Mouse (Mus musculus) mouse trophoblast stem cell (cell line): Measurements from ENCODE around the gene Igflr1.

ENCODE experiments used
- in situ Hi-C, 2 experiments: fragments of 300-500 bp; cut with MseI, MboI; formaldehyde crosslinking; loops; 2 replicates in 1 of 2; 3 replicates in 1 of 2; pipeline ENCODE4 v1.15.1; 2025

Gene Igflr1

GRCm38 (mm10) chr7:30564970-30565571 lies at the start of gene Igflr1:
Igflr1 (plus strand) TSS chr7:30565427.
- in situ Hi-C loops, result no loop called here

- in situ Hi-C loops, result no loop called here
Measured at GRCm38 (mm10) chr7:30518325-30518724, 46.9 kb upstream of the Igflr1 start.

- in situ Hi-C loops, result no loop called here
Measured at GRCm38 (mm10) chr7:30520396-30520795, 44.8 kb upstream of the Igflr1 start.

GRCm38 (mm10) chr7:30520856-30521255 lies 44.4 kb upstream of the Igflr1 start:
- in situ Hi-C loops, result no loop called here

- in situ Hi-C loops, result no loop called here
Measured at GRCm38 (mm10) chr7:30522871-30523270, 42.4 kb upstream of the Igflr1 start.

- in situ Hi-C loops, result no loop called here
Measured at GRCm38 (mm10) chr7:30524487-30524886, 40.7 kb upstream of the Igflr1 start.

GRCm38 (mm10) chr7:30525954-30526353 lies 39.3 kb upstream of the Igflr1 start:
- in situ Hi-C loops, result no loop called here

- in situ Hi-C loops, result no loop called here
Measured at GRCm38 (mm10) chr7:30526399-30526798, 38.8 kb upstream of the Igflr1 start.

- in situ Hi-C loops, result no loop called here
Measured at GRCm38 (mm10) chr7:30526981-30527380, 38.2 kb upstream of the Igflr1 start.

- in situ Hi-C loops, result no loop called here
Measured at GRCm38 (mm10) chr7:30531291-30531815, 33.9 kb upstream of the Igflr1 start.

GRCm38 (mm10) chr7:30532931-30533330 lies 32.3 kb upstream of the Igflr1 start:
- in situ Hi-C loops, result no loop called here

GRCm38 (mm10) chr7:30533941-30534632 lies 31.1 kb upstream of the Igflr1 start:
- in situ Hi-C loops, result no loop called here

- in situ Hi-C loops, result no loop called here
Measured at GRCm38 (mm10) chr7:30534633-30535577, 30.3 kb upstream of the Igflr1 start, which contains the start of gene Arhgap33. Arhgap33 (minus strand) TSS chr7:30535060.

GRCm38 (mm10) chr7:30540572-30540971 lies 24.7 kb upstream of the Igflr1 start:
- in situ Hi-C loops, result no loop called here

- in situ Hi-C loops, result no loop called here
Measured at GRCm38 (mm10) chr7:30544327-30544726, 20.9 kb upstream of the Igflr1 start.

GRCm38 (mm10) chr7:30549880-30550279 lies 15.3 kb upstream of the Igflr1 start:
- in situ Hi-C loops, result no loop called here

- in situ Hi-C loops, result no loop called here
Measured at GRCm38 (mm10) chr7:30550603-30551002, 14.6 kb upstream of the Igflr1 start.

GRCm38 (mm10) chr7:30551445-30552101 lies 13.7 kb upstream of the Igflr1 start:
- in situ Hi-C loops, result no loop called here

GRCm38 (mm10) chr7:30552102-30553020 lies 12.9 kb upstream of the Igflr1 start, which contains the start of the genes Hspb6 and Proser3:
Hspb6 (plus strand) TSS chr7:30552178.
Proser3 (minus strand) TSS chr7:30552299.
- in situ Hi-C loops, result no loop called here

- in situ Hi-C loops, result no loop called here
Measured at GRCm38 (mm10) chr7:30553021-30553589, 12.1 kb upstream of the Igflr1 start.
